Mouse (Mus musculus) hindbrain, embryonic 16.5 days (tissue): Measurements from ENCODE around the gene Slc9a7. TPM values are rescaled to one million over a fixed set of nuclear protein-coding genes. Genes with fewer than 3 reads are reported as not detected.

ENCODE experiments used
- ATAC-seq: fragments of 200-750 bp; cut with Nextera tagmentation; 2 replicates; pipeline ENCODE4 v1.8.0; 2017; ENCODE audit warnings: moderate TSS enrichment, moderate library complexity
- H3K27ac ChIP-seq: fragments of 300-500 bp; sonication (generic); 2 replicates; pipeline ENCODE4 v1.5.1; 2014; ENCODE audit warnings: low read depth, mild to moderate bottlenecking, control low read depth, low read length, moderate library complexity
- H3K27me3 ChIP-seq: fragments of 300-500 bp; sonication (generic); replicated peaks from 2 replicates; pipeline ENCODE4 v1.6.1; 2014; ENCODE audit warnings: low read length; ENCODE audit not compliant: control insufficient read depth, insufficient read depth
- H3K36me3 ChIP-seq: fragments of 300-500 bp; sonication (generic); 2 replicates; pipeline ENCODE4 v1.6.1; 2014; ENCODE audit warnings: mild to moderate bottlenecking, low read length, moderate library complexity, mixed read lengths; ENCODE audit not compliant: control insufficient read depth, insufficient read depth
- H3K4me1 ChIP-seq: fragments of 300-500 bp; sonication (generic); 2 replicates; pipeline ENCODE4 v1.6.1; 2014; ENCODE audit warnings: low read depth, low read length; ENCODE audit not compliant: control insufficient read depth, insufficient read depth
- H3K4me2 ChIP-seq: fragments of 300-500 bp; sonication (generic); 2 replicates; pipeline ENCODE4 v1.6.1; 2014; ENCODE audit warnings: mild to moderate bottlenecking, low read length, control low read depth, moderate library complexity
- H3K4me3 ChIP-seq: fragments of 300-500 bp; sonication (generic); 2 replicates; pipeline ENCODE4 v1.5.1; 2014; ENCODE audit warnings: mild to moderate bottlenecking, low read length, control low read depth, moderate library complexity
- H3K9ac ChIP-seq: fragments of 300-500 bp; sonication (generic); 2 replicates; pipeline ENCODE4 v1.6.1; 2014; ENCODE audit warnings: low read depth, mild to moderate bottlenecking, control low read depth, low read length, moderate library complexity
- H3K9me3 ChIP-seq: fragments of 300-500 bp; sonication (generic); 2 replicates; pipeline ENCODE4 v1.6.1; 2014; ENCODE audit warnings: mild to moderate bottlenecking, low read length, moderate library complexity; ENCODE audit not compliant: control insufficient read depth
- WGBS: fragments of 180-500 bp; shearing (Covaris S2); extraction: QIAGEN DNeasy Blood & Tissue Kit; methylation state at CpG from one replicate; pipeline ENCODE4 v1.1.7; 2014; 5-methylcytosine and 5-hydroxymethylcytosine counted together
- polyA plus RNA-seq: library from polyadenylated mRNA; unstranded; fragments of >200 nt; fragmentation: Nextera tagmentation; extraction: Ambion mirVana; gene quantifications from 2 replicates; pipeline ENCODE4 v1.2.1, GENCODE M21; 2015

The Slc9a7 gene
- polyA plus RNA-seq, 1 experiment from 2014 or later: 12.9 TPM

DNA sequence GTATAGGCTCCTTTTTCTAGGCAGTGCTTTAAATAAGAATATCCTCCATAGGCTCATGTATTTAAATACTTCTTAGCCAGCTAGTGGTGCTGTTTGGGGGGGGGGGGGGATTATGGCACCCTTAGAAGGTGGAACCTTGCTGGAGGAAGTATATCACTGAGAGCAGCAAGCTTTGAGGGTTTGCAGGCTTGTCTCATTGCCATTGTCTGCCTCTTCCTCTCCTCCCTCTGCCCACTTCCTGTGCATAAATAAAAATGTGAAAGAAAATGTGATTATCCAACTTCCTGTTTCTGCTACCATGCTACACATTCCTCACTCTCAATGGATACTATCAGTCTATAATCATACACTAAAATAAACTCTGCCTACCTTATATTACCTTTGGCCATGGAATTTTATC lies 123.2 kb downstream of the Slc9a7 start:
- Histone ChIP-seq H3K4me2 (no peak overlapping the region), H3K27ac (no peak overlapping the region), H3K9ac (no peak overlapping the region), H3K4me1 (no peaks in the 10 kb centered on the region), H3K36me3 (no peaks in the 10 kb centered on the region), H3K4me3 (no peak overlapping the region), H3K27me3 (no peaks in the 10 kb centered on the region), H3K9me3 (no peaks in the 10 kb centered on the region)
- no peak for ATAC-seq

DNA sequence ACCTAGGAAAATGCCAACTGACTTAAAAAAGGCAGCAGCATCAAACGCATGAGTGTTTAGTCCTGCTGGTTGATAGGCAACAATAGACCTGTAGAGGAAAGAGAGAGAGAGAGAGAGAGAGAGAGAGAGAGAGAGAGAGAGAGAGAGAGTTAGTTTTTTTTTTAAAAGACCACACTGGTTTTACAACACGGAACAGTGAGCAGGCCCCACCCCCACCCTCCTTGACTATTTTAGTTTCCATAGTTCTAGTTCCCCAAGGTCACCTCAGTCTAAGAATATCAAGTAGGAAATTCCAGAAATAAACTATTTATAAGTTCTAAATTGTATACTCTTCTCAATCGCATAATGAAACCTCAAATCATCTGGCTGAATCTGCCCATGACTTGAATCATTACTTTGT lies 126.6 kb downstream of the Slc9a7 start:
- no peak overlapping the region for H3K27ac ChIP-seq
- H3K36me3 ChIP-seq: no peaks in the 10 kb centered on the region
- no peaks in the 10 kb centered on the region for H3K4me1 ChIP-seq
- H3K27me3 ChIP-seq: no peaks in the 10 kb centered on the region
- H3K9me3 ChIP-seq: no peaks in the 10 kb centered on the region
- ATAC-seq: no peak
- 76% methylated on average over 3 of the region's 3 CpGs for WGBS
- no peak overlapping the region for H3K4me3 ChIP-seq
- no peak overlapping the region for H3K9ac ChIP-seq
- H3K4me2 ChIP-seq: no peak overlapping the region

DNA sequence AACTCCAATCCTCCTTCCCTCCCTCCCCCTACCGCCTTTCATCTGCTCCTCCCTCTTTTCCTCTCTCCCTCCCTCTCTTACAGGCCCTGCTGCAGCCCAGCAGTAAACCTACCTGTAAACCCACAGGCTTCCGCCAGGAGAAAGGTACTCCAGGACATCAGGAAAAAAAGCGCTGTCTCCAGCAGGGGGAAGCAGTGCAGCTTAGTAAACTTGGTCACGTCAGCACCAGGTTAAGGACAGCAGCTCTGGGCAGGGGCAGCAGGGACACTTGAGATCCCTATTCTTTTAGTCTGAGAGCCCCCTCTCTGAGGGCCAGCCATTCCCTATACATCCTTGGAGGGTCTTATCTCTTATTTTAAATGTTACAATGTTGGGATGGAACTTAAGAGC lies 129.3 kb downstream of the Slc9a7 start:
- Histone ChIP-seq H3K4me3 (no peak overlapping the region), H3K27me3 (no peaks in the 10 kb centered on the region), H3K36me3 (no peaks in the 10 kb centered on the region), H3K27ac (no peak overlapping the region), H3K9ac (no peak overlapping the region), H3K9me3 (no peaks in the 10 kb centered on the region), H3K4me2 (no peak overlapping the region), H3K4me1 (no peaks in the 10 kb centered on the region)
- WGBS: 11% methylated on average over 4 of the region's 4 CpGs
- peak; percentile 60 for ATAC-seq

GRCm38 (mm10) chrX:20161687-20162321 lies 129.8 kb downstream of the Slc9a7 start:
- Histone ChIP-seq H3K9ac (no peak overlapping the region), H3K36me3 (no peaks in the 10 kb centered on the region), H3K4me1 (no peaks in the 10 kb centered on the region), H3K4me2 (no peak overlapping the region), H3K4me3 (no peak overlapping the region), H3K9me3 (no peaks in the 10 kb centered on the region), H3K27ac (no peak overlapping the region), H3K27me3 (no peaks in the 10 kb centered on the region)
- ATAC-seq: no peak
- WGBS: 66% methylated on average over 9 of the region's 9 CpGs

DNA sequence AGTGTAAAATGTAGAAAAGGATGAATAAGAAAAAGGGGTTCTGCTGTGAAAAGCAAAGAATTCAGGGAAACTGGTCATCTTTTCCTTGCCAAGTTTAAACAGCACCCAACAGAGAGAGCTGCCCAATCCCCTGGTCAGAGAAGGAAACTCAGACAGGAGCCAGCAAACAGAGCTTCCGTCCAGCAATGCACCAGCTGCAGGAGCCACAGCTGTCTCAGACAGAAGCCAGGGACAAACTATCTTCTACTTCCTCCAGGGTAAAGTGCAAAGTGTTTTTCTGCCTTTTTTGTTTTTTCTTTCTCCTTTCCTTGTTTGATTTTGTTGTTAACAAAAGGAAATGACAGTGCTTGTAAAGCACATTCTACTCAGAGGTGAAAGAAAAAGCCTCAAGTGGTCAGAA lies 131.3 kb downstream of the Slc9a7 start:
- no peak for ATAC-seq
- Histone ChIP-seq H3K4me2 (no peak overlapping the region), H3K36me3 (no peaks in the 10 kb centered on the region), H3K4me3 (no peak overlapping the region), H3K27ac (no peak overlapping the region), H3K9ac (no peak overlapping the region), H3K9me3 (no peaks in the 10 kb centered on the region), H3K27me3 (no peaks in the 10 kb centered on the region), H3K4me1 (no peaks in the 10 kb centered on the region)
- 44% methylated on average over 1 of the region's 1 CpGs for WGBS

DNA sequence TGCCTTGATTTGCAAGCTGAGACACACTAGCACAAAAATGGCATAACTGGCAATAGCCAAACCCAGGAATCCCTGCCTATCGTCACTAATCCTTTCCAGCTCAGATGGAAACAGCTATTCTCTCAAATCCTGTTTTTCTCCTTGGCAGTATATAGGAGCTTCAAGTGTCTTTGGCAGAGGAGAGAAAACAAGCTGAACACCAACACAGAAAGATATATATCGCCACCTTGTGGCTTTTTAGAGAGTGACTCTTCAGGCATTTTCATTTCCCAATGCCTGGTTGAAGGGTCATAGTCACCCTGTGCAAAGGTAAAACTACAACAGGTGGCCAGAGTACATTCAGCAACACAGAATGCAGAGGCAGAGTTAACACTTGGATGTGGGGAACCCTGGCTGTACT lies 134.1 kb downstream of the Slc9a7 start:
- H3K4me3 ChIP-seq: no peak overlapping the region
- H3K9ac ChIP-seq: no peak overlapping the region
- no peaks in the 10 kb centered on the region for H3K27me3 ChIP-seq
- 14% methylated on average over 2 of the region's 2 CpGs for WGBS
- H3K9me3 ChIP-seq: no peaks in the 10 kb centered on the region
- no peaks in the 10 kb centered on the region for H3K36me3 ChIP-seq
- no peak overlapping the region for H3K27ac ChIP-seq
- H3K4me2 ChIP-seq: no peak overlapping the region
- no peaks in the 10 kb centered on the region for H3K4me1 ChIP-seq
- ATAC-seq: no peak; the same call in 1 of the 2 replicates

- Histone ChIP-seq H3K4me1 (no peaks in the 10 kb centered on the region), H3K27me3 (no peaks in the 10 kb centered on the region), H3K4me3 (no peak overlapping the region), H3K36me3 (no peaks in the 10 kb centered on the region), H3K9me3 (no peaks in the 10 kb centered on the region), H3K27ac (no peak overlapping the region), H3K9ac (no peak overlapping the region), H3K4me2 (no peak overlapping the region)
- ATAC-seq: no peak
- 82% methylated on average over 1 of the region's 1 CpGs for WGBS
These were observed 162.1 kb downstream of the Slc9a7 start for GRCm38 (mm10) chrX:20129466-20129865.

GRCm38 (mm10) chrX:20128951-20129350 lies 162.7 kb downstream of the Slc9a7 start:
- H3K9ac ChIP-seq: no peak overlapping the region
- no peaks in the 10 kb centered on the region for H3K36me3 ChIP-seq
- ATAC-seq: no peak
- no peak overlapping the region for H3K27ac ChIP-seq
- no peaks in the 10 kb centered on the region for H3K27me3 ChIP-seq
- H3K4me3 ChIP-seq: no peak overlapping the region
- no peak overlapping the region for H3K4me2 ChIP-seq
- no peaks in the 10 kb centered on the region for H3K4me1 ChIP-seq
- H3K9me3 ChIP-seq: no peaks in the 10 kb centered on the region

GRCm38 (mm10) chrX:20125481-20125880 lies 166.1 kb downstream of the Slc9a7 start:
- H3K27ac ChIP-seq: no peak overlapping the region
- 71% methylated on average over 2 of the region's 2 CpGs for WGBS
- H3K9me3 ChIP-seq: no peaks in the 10 kb centered on the region
- no peak overlapping the region for H3K4me2 ChIP-seq
- no peaks in the 10 kb centered on the region for H3K36me3 ChIP-seq
- H3K27me3 ChIP-seq: no peaks in the 10 kb centered on the region
- no peak overlapping the region for H3K4me3 ChIP-seq
- no peak for ATAC-seq
- no peaks in the 10 kb centered on the region for H3K4me1 ChIP-seq
- no peak overlapping the region for H3K9ac ChIP-seq

- ATAC-seq: no peak
- H3K27me3 ChIP-seq: no peaks in the 10 kb centered on the region
- no peak overlapping the region for H3K27ac ChIP-seq
- H3K36me3 ChIP-seq: no peaks in the 10 kb centered on the region
- H3K4me3 ChIP-seq: no peak overlapping the region
- 81% methylated on average over 2 of the region's 2 CpGs for WGBS
- H3K4me1 ChIP-seq: no peaks in the 10 kb centered on the region
- no peak overlapping the region for H3K4me2 ChIP-seq
- H3K9me3 ChIP-seq: no peaks in the 10 kb centered on the region
- no peak overlapping the region for H3K9ac ChIP-seq
These were observed 173.9 kb downstream of the Slc9a7 start for GRCm38 (mm10) chrX:20117717-20118116.
